Mouse (Mus musculus) hindbrain, embryonic 14.5 days (tissue): ENCODE results near the gene Serpina11. TPM values are rescaled to one million over a fixed set of nuclear protein-coding genes. Genes with fewer than 3 reads are reported as not detected.
"Not testable (repeated sequence)": the region's sequence is repeated elsewhere in the genome, so short reads cannot be mapped to it uniquely, and the experiment has no call there.

Source experiments
- ATAC-seq: fragments of 200-750 bp; cut with Nextera tagmentation; 2 replicates; pipeline ENCODE4 v1.8.0; 2017; ENCODE audit warnings: moderate number of reproducible peaks, mild to moderate bottlenecking, moderate TSS enrichment, moderate library complexity; ENCODE audit not compliant: low FRiP score
- DNase-seq: peaks from one replicate; pipeline ENCODE4 v3.0.0-alpha.2; 2015; ENCODE audit warnings: low spot score
- H3K27ac ChIP-seq: fragments of 300-500 bp; sonication (generic); 2 replicates; pipeline ENCODE4 v1.5.1; 2014; ENCODE audit warnings: mild to moderate bottlenecking, moderate library complexity
- H3K27me3 ChIP-seq: fragments of 300-500 bp; sonication (generic); 2 replicates; pipeline ENCODE4 v1.6.1; 2014; ENCODE audit warnings: mild to moderate bottlenecking, low read length, mixed read lengths; ENCODE audit not compliant: control insufficient read depth, insufficient read depth
- H3K36me3 ChIP-seq: fragments of 300-500 bp; sonication (generic); replicated peaks from 2 replicates; pipeline ENCODE4 v1.6.1; 2014; ENCODE audit not compliant: control insufficient read depth, insufficient read depth
- H3K4me1 ChIP-seq: fragments of 300-500 bp; sonication (generic); replicated peaks from 2 replicates; pipeline ENCODE4 v1.6.1; 2014; ENCODE audit warnings: antibody characterized with exemption, low read length, mixed read lengths; ENCODE audit not compliant: control insufficient read depth, insufficient read depth
- H3K4me2 ChIP-seq: fragments of 300-500 bp; sonication (generic); replicated peaks from 2 replicates; pipeline ENCODE4 v1.6.1; 2014; ENCODE audit warnings: mild to moderate bottlenecking, moderate library complexity
- H3K4me3 ChIP-seq: fragments of 300-500 bp; sonication (generic); replicated peaks from 2 replicates; pipeline ENCODE4 v1.5.1; 2014; ENCODE audit warnings: mild to moderate bottlenecking, low read length
- H3K9ac ChIP-seq: fragments of 300-500 bp; sonication (generic); 2 replicates; pipeline ENCODE4 v1.6.1; 2014
- H3K9me3 ChIP-seq: fragments of 300-500 bp; sonication (generic); 2 replicates; pipeline ENCODE4 v1.6.1; 2016; ENCODE audit warnings: low read length; ENCODE audit not compliant: control insufficient read depth
- WGBS: fragments of 180-500 bp; shearing (Covaris S2); extraction: QIAGEN DNeasy Blood & Tissue Kit; methylation state at CpG from one replicate; pipeline ENCODE4 v1.1.7; 2014; 5-methylcytosine and 5-hydroxymethylcytosine counted together
- polyA plus RNA-seq: library from polyadenylated mRNA; unstranded; fragments of >200 nt; fragmentation: Nextera tagmentation; extraction: Ambion mirVana; gene quantifications from 2 replicates; pipeline ENCODE4 v1.2.1, GENCODE M21; 2014

The Serpina11 gene
- polyA plus RNA-seq, 1 experiment from 2014 or later = not detected

GRCm38 (mm10) chr12:103958798-103959197, 31.0 kb downstream of the Serpina11 start, which contains the start of gene Serpina1e:
TSS of gene Serpina1e (minus strand) at chr12:103958975.
- Histone ChIP-seq H3K4me1 (no peaks in the 10 kb centered on the region), H3K9ac (no peak within 1 kb of the TSS), H3K9me3 (no peaks in the 10 kb centered on the region), H3K27ac (no peak within 1 kb of the TSS), H3K27me3 (no peaks in the 10 kb centered on the region), H3K4me3 (no peak within 1 kb of the TSS), H3K36me3 (no peaks in the 10 kb centered on the region), H3K4me2 (no peak within 1 kb of the TSS)
- 75% methylated on average over 3 of the region's 3 CpGs for WGBS
- ATAC-seq (no peak), DNase-seq (no peak)

- DNase-seq, H3K4me2 ChIP-seq, H3K4me3 ChIP-seq, H3K9ac ChIP-seq, ATAC-seq, H3K36me3 ChIP-seq, H3K27me3 ChIP-seq, H3K9me3 ChIP-seq, H3K4me1 ChIP-seq, H3K27ac ChIP-seq: not testable (repeated sequence)
- WGBS = 90% methylated on average over 2 of the region's 2 CpGs
Observed at GRCm38 (mm10) chr12:103956555-103956954, 33.2 kb downstream of the Serpina11 start.

- H3K4me1 ChIP-seq, H3K27me3 ChIP-seq, H3K4me3 ChIP-seq, ATAC-seq, H3K9ac ChIP-seq, H3K27ac ChIP-seq, H3K4me2 ChIP-seq, H3K36me3 ChIP-seq, H3K9me3 ChIP-seq, DNase-seq: not testable (repeated sequence)
- 95% methylated on average over 2 of the region's 3 CpGs for WGBS
Observed at GRCm38 (mm10) chr12:103952972-103953371, 36.8 kb downstream of the Serpina11 start.

GRCm38 (mm10) chr12:103946243-103946642, 43.5 kb downstream of the Serpina11 start:
- Histone ChIP-seq H3K9me3 (0 out of 2 replicates have a peak, but pooled peaks cover 5% of the 10 kb centered on the region), H3K27me3 (no peaks in the 10 kb centered on the region), H3K4me3 (no peak overlapping the region), H3K4me2 (no peak overlapping the region), H3K9ac (no peak overlapping the region), H3K27ac (no peak overlapping the region), H3K36me3 (no peaks in the 10 kb centered on the region), H3K4me1 (no peaks in the 10 kb centered on the region)
- DNase-seq (no peak), ATAC-seq (no peak)
- 88% methylated on average over 4 of the region's 4 CpGs for WGBS

Other genes starting within 250 kb of the Serpina11 start
- gene Serpina1d, start 216.4 kb downstream of the Serpina11 start, polyA plus RNA-seq = not detected in 2 replicates
- not detected in 2 replicates for gene Serpina1b, start 159.6 kb downstream of the Serpina11 start, polyA plus RNA-seq
- gene Serpina1a, start 126.4 kb downstream of the Serpina11 start, polyA plus RNA-seq = not detected in 2 replicates
- gene Serpina1c, start 85.1 kb downstream of the Serpina11 start, polyA plus RNA-seq = not detected in 2 replicates
- gene Serpina1e, start 31.0 kb downstream of the Serpina11 start, polyA plus RNA-seq = not detected in 2 replicates
- 0.22 TPM in 1 of 2 replicates, not detected in the other for gene Serpina9, start 23.8 kb upstream of the Serpina11 start, polyA plus RNA-seq
- not detected in 2 replicates for gene Serpina12, start 54.5 kb upstream of the Serpina11 start, polyA plus RNA-seq
- gene Serpina5, start 111.2 kb upstream of the Serpina11 start, polyA plus RNA-seq = not detected in 2 replicates
- not detected in 2 replicates for gene Serpina3a, start 122.8 kb upstream of the Serpina11 start, polyA plus RNA-seq
- gene Serpina3b, start 138.0 kb upstream of the Serpina11 start, polyA plus RNA-seq = 0.09 TPM in 1 of 2 replicates, not detected in the other
- not detected in 2 replicates for gene Serpina3c, start 163.9 kb upstream of the Serpina11 start, polyA plus RNA-seq
- gene Serpina3f, start 224.6 kb upstream of the Serpina11 start, polyA plus RNA-seq = 0.13 and 0.19 TPM in 2 replicates
- gene Serpina3g, start 246.3 kb upstream of the Serpina11 start, polyA plus RNA-seq = 0.67 and 1.1 TPM in 2 replicates